Mouse (Mus musculus) intestine, postnatal 0 days (tissue): ENCODE measurements around the gene Afg3l1. TPM values are rescaled to one million over a fixed set of nuclear protein-coding genes. Genes with fewer than 3 reads are reported as not detected.
A peak's percentile ranks its signal among the peaks of the same experiment; 100 is the strongest.
"Not testable (repeated sequence)": the region's sequence is repeated elsewhere in the genome, so short reads cannot be mapped to it uniquely, and the experiment has no call there.

Source experiments
- ATAC-seq: fragments of 200-750 bp; cut with Nextera tagmentation; 2 replicates; pipeline ENCODE4 v1.8.0; 2017; ENCODE audit warnings: mild to moderate bottlenecking, moderate TSS enrichment, moderate library complexity
- H3K27ac ChIP-seq: fragments of 300-500 bp; sonication (generic); 2 replicates; pipeline ENCODE4 v1.5.1; 2014; ENCODE audit warnings: mild to moderate bottlenecking, low read depth, low read length, moderate library complexity
- H3K27me3 ChIP-seq: fragments of 300-500 bp; sonication (generic); replicated peaks from 2 replicates; pipeline ENCODE4 v1.6.1; 2014; ENCODE audit warnings: low read length, mixed read lengths; ENCODE audit not compliant: control insufficient read depth, insufficient read depth
- H3K36me3 ChIP-seq: fragments of 300-500 bp; sonication (generic); 2 replicates; pipeline ENCODE4 v1.6.1; 2014; ENCODE audit warnings: mild to moderate bottlenecking, moderate library complexity; ENCODE audit not compliant: control insufficient read depth, insufficient read depth
- H3K4me1 ChIP-seq: fragments of 300-500 bp; sonication (generic); replicated peaks from 2 replicates; pipeline ENCODE4 v1.6.1; 2014; ENCODE audit warnings: antibody characterized with exemption, low read length, mixed read lengths; ENCODE audit not compliant: control insufficient read depth, insufficient read depth
- H3K4me2 ChIP-seq: fragments of 300-500 bp; sonication (generic); replicated peaks from 2 replicates; pipeline ENCODE4 v1.6.1; 2014; ENCODE audit warnings: low read depth, mild to moderate bottlenecking, moderate library complexity
- H3K4me3 ChIP-seq: fragments of 300-500 bp; sonication (generic); 2 replicates; pipeline ENCODE4 v1.5.1; 2014; ENCODE audit warnings: low read depth, low read length
- H3K9ac ChIP-seq: fragments of 300-500 bp; sonication (generic); 2 replicates; pipeline ENCODE4 v1.6.1; 2014; ENCODE audit warnings: mild to moderate bottlenecking, low read depth, low read length
- H3K9me3 ChIP-seq: fragments of 300-500 bp; sonication (generic); 2 replicates; pipeline ENCODE4 v1.6.1; 2016; ENCODE audit warnings: mixed run types; ENCODE audit not compliant: control insufficient read depth
- CTCF ChIP-seq: sonication (generic); IDR thresholded peaks from 2 replicates; pipeline ENCODE4 v1.5.1; 2016; ENCODE audit warnings: low read depth, mild to moderate bottlenecking, control low read depth, antibody characterized with exemption, moderate library complexity
- WGBS: fragments of 180-500 bp; shearing (Covaris S2); extraction: QIAGEN DNeasy Blood & Tissue Kit; methylation state at CpG from one replicate; pipeline ENCODE4 v1.1.7; 2014; 5-methylcytosine and 5-hydroxymethylcytosine counted together
- polyA plus RNA-seq: library from polyadenylated mRNA; unstranded; fragments of >200 nt; fragmentation: Nextera tagmentation; extraction: Ambion mirVana; gene quantifications from 2 replicates; pipeline ENCODE4 v1.2.1, GENCODE M21; 2015

Afg3l1 gene
- polyA plus RNA-seq, 1 experiment from 2014 or later: 30.8 TPM

DNA sequence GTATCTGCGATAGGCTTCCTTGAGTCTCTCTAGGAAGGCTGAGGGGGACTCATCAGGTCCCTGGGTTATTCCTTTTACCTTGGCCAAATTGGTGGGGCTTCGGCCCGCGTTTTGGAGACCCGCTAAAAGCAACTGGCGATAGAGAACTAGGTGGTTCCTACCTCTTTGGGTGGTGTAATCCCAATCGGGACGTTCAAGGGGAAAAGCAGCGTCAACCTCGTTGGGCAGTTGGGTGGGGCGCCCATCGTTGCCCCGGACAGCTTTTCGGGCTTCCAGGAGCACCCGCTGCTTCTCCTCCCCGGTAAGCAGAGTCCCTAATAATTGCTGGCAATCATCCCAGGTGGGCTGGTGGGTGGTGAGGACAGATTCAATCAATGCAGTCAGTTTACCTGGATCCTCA lies 45.3 kb upstream of the Afg3l1 start:
- ATAC-seq: no peak
- TF ChIP-seq CTCF: no peak
- no peak overlapping the region for H3K4me3 ChIP-seq
- no peaks in the 10 kb centered on the region for H3K27me3 ChIP-seq
- H3K9me3 ChIP-seq: peaks cover 28% of the 10 kb centered on the region; the same call in 1 of the 2 replicates
- H3K4me2 ChIP-seq: no peak overlapping the region
- 96% methylated on average over 16 of the region's 16 CpGs for WGBS
- H3K4me1 ChIP-seq: no peaks in the 10 kb centered on the region
- H3K36me3 ChIP-seq: no peaks in the 10 kb centered on the region
- H3K9ac ChIP-seq: no peak overlapping the region
- no peak overlapping the region for H3K27ac ChIP-seq

DNA sequence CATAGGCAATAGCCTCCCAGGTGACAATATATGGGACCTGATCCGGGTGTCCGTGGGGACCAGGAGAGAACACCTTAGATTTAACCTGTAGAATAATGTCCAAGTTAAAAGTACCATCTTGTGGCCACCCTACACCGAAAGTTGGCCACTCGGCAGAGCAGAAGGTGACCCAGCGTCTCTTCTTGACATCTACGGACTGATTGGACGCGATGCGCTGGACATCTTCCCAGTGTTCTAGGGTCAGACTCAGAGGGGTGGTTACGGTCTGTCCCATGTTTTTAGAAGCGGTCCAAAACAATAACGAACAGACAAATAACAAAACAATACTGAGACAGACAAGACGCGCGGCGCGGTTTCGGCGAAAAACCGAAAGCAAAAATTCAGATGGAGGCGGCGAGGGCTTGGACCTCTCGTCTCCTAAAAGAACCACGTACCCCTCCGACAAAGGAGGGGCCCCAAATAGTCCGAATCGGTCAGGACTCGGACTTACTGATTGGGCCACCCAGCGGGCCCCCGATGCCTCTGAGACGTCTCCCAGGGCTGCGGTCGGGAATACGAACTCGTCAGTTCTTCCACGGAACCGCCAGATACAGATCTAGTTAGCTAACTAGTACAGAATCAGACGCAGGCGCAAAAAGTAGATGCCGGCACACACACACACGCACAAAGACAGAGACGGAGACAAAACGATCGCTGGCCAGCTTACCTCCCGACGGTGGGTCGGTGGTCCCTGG lies 44.3 kb upstream of the Afg3l1 start:
- not testable (repeated sequence) for H3K9ac ChIP-seq, H3K4me3 ChIP-seq, H3K27me3 ChIP-seq, ATAC-seq, H3K4me1 ChIP-seq, H3K4me2 ChIP-seq, H3K36me3 ChIP-seq, H3K27ac ChIP-seq
- peaks cover 18% of the 10 kb centered on the region; the same call in 1 of the 2 replicates for H3K9me3 ChIP-seq
- whole genome bisulfite sequencing: 97% methylated on average over 40 of the region's 47 CpGs

DNA sequence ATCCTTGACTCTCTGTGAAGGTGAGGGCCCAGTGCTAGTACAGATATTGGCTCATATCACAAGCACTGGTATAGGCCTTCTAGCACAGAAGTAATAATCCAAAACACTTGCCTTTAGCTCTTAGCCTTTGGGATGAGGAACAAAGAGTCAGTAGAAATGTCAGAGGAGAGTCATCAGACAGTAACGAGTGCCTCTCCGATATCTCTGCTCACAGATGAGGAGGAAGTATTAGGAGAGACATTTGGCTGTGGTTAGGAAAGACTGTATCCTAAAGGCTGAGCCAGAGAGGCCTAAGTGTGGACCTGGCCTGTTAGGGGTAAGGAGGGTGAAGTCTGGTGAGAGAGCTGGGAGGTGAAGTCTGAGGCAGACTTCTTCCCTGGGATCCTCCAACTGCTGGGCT lies 35.9 kb upstream of the Afg3l1 start:
- Histone ChIP-seq H3K27ac (no peak overlapping the region), H3K4me1 (no peaks in the 10 kb centered on the region), H3K4me2 (no peak overlapping the region), H3K27me3 (no peaks in the 10 kb centered on the region), H3K9me3 (no peaks in the 10 kb centered on the region), H3K4me3 (no peak overlapping the region), H3K36me3 (no peaks in the 10 kb centered on the region), H3K9ac (no peak overlapping the region)
- no peak for ATAC-seq
- no peak for TF ChIP-seq CTCF
- 86% methylated on average over 2 of the region's 2 CpGs for WGBS

DNA sequence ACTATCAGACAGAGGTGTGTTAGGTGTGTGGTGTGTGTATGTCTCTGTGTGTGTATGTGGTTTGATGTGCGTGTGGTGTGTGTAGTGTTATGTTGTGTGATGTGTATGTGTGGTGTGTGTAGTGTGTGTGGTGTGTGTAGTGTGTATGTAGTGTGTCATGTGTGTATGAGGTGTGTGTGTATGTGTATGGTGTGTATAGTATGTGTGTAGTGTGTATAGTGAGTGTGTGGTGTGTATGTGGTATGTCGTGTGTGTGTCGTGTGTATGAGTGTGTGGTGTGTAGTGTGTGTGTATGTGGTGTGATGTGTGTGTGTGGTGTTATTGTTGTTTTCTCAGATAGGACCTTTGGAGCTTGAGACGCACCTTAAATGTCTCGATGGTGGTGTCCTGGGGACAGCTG lies 35.4 kb upstream of the Afg3l1 start:
- Histone ChIP-seq H3K9ac (no peak overlapping the region), H3K4me2 (peak overlapping the region; percentile 73), H3K9me3 (no peaks in the 10 kb centered on the region), H3K27me3 (no peaks in the 10 kb centered on the region), H3K4me3 (peak overlapping the region; percentile 74; the same call in 1 of the 2 replicates), H3K27ac (no peak overlapping the region; the same call in 1 of the 2 replicates), H3K4me1 (no peaks in the 10 kb centered on the region), H3K36me3 (no peaks in the 10 kb centered on the region)
- no peak for ATAC-seq
- no peak for TF ChIP-seq CTCF
- WGBS: 83% methylated on average over 5 of the region's 5 CpGs

DNA sequence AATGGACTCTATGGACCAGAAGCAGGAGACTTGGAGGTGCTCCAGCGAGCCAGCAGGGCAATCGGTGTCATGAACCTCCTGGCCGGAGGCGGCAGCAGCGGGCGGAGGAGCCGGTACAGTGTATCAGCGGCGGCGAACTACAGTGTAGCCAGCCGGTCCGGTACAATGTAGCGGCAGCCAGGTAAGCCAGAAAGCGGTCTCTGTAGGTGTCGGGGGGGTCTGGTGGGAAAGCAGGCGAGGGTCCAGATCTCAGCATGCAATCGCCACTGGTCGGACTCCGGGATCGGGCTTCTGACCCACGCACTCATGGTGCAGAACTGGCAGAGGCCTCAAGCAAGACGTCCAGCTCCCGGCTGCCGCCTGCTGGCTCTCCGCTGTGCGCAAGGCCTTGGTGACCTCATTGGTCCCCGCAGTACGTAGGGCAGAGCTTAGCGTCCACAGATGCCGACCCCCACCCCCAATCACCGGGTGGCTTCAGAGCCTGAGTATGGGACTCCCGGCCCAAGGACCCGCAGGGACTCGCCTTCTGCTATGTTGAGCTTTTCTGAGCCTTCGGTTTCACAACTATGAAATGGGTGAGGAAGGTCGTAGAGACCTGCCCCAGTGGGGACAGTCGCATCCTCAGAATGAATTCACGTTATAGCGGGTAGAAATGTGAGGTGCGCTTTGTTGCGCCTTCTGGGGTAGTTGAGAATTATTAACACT lies 34.7 kb upstream of the Afg3l1 start:
- H3K9ac ChIP-seq: peak overlapping the region; percentile 75
- H3K4me1 ChIP-seq: no peaks in the 10 kb centered on the region
- no peaks in the 10 kb centered on the region for H3K9me3 ChIP-seq
- H3K36me3 ChIP-seq: no peaks in the 10 kb centered on the region
- H3K27ac ChIP-seq: peak overlapping the region; percentile 68
- WGBS: under 1% methylated on average over 41 of the region's 41 CpGs
- peak; percentile 82 for TF ChIP-seq CTCF
- ATAC-seq: peak; percentile 86
- peak overlapping the region; percentile 74 for H3K4me3 ChIP-seq
- peak overlapping the region; percentile 73 for H3K4me2 ChIP-seq
- H3K27me3 ChIP-seq: no peaks in the 10 kb centered on the region

DNA sequence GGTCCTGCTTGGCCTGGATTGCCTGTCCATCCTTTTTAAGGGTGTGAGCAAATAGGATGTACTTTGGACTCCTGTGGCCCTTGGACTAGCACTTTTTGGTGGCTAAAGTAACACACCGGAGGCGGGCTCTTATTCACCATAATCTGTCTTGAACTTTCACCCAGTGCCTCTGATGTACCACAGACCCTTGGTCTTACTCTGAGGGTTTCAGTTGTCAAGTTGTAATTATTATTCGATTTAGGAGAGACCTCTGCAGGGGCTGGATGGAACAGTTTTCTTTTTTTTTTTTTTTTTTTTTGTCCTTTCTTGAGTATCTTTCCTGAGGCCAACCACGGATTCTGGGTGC lies 34.2 kb upstream of the Afg3l1 start:
- TF ChIP-seq CTCF: no peak
- H3K9me3 ChIP-seq: no peaks in the 10 kb centered on the region
- H3K4me3 ChIP-seq: peak overlapping the region; percentile 74
- 8% methylated on average over 4 of the region's 4 CpGs for WGBS
- H3K27me3 ChIP-seq: no peaks in the 10 kb centered on the region
- peak overlapping the region; percentile 75 for H3K9ac ChIP-seq
- H3K27ac ChIP-seq: peak overlapping the region; percentile 68; the same call in 1 of the 2 replicates
- no peaks in the 10 kb centered on the region for H3K36me3 ChIP-seq
- peak overlapping the region; percentile 73 for H3K4me2 ChIP-seq
- peak; percentile 11; the same call in 1 of the 2 replicates for ATAC-seq
- no peaks in the 10 kb centered on the region for H3K4me1 ChIP-seq
